Mouse (Mus musculus) cerebellum, postnatal 25 days (tissue): Measurements from ENCODE around the gene Olfr294.

ENCODE experiments used
- DNase-seq, 2 experiments: peaks; one replicate each; pipeline ENCODE4 v3.0.0; 2021; ENCODE audit warnings: mixed read lengths in 2 of 2

Olfr294 gene

GRCm38 (mm10) chr7:86616543-86616942, at the start of gene Olfr294:
Gene Olfr294, minus strand, starts transcription at chr7:86616643.
- DNase-seq: no peak

GRCm38 (mm10) chr7:86648761-86649160, 32.3 kb upstream of the Olfr294 start, which contains the start of gene Olfr293:
Gene Olfr293, plus strand, starts transcription at chr7:86649061.
- no peak for DNase-seq

GRCm38 (mm10) chr7:86583562-86583961, 32.9 kb downstream of the Olfr294 start, which contains the start of gene Olfr295:
Gene Olfr295, plus strand, starts transcription at chr7:86583862.
- no peak for DNase-seq
